Mouse (Mus musculus) CH12.LX (cell line): ENCODE data around the gene Aph1a. TPM values are rescaled to one million over a fixed set of nuclear protein-coding genes. Genes with fewer than 3 reads are reported as not detected.

Experiments used
- DNase-seq: peaks from one replicate; pipeline ENCODE4 v3.0.0-alpha.2; 2013; ENCODE audit errors: extremely low read depth
- H3K27ac ChIP-seq: 2 replicates; pipeline ENCODE4 v1.5.1; 2012; ENCODE audit warnings: low read depth, mild to moderate bottlenecking, control low read depth, moderate library complexity; ENCODE audit not compliant: insufficient read depth
- H3K27me3 ChIP-seq: replicated peaks from 2 replicates; pipeline ENCODE3; 2012; ENCODE audit warnings: inconsistent platforms
- H3K36me3 ChIP-seq, 2 experiments: replicated peaks in 1 of 2; 2 replicates each; pipeline versions ENCODE3 to v1.6.1; 2012; ENCODE audit warnings: inconsistent platforms in 1 of 2, low read length in 1 of 2, mild to moderate bottlenecking in 1 of 2, mixed read lengths in 1 of 2, moderate library complexity in 1 of 2; ENCODE audit not compliant: control insufficient read depth in 1 of 2, insufficient read depth in 1 of 2
- H3K4me1 ChIP-seq, 2 experiments: 2 replicates each; pipeline ENCODE4 v1.6.1; 2012; ENCODE audit warnings: inconsistent platforms in 1 of 2, moderate library complexity in 1 of 2; ENCODE audit not compliant: insufficient read depth in 2 of 2, control insufficient read depth in 1 of 2
- H3K4me2 ChIP-seq: 2 replicates; pipeline ENCODE4 v1.6.1; 2012; ENCODE audit warnings: low read depth, mild to moderate bottlenecking, control low read depth; ENCODE audit not compliant: poor library complexity, insufficient read depth, severe bottlenecking
- H3K4me3 ChIP-seq, 3 experiments: fragments of 150-350 bp in 1 of 3; sonication (generic) in 1 of 3; replicated peaks in 1 of 3; 2 replicates each; pipeline versions ENCODE3 to v1.5.1; 2011 to 2012; ENCODE audit warnings: low read depth in 2 of 3, low read length in 2 of 3, mild to moderate bottlenecking in 2 of 3, moderate library complexity in 2 of 3, control low read depth in 1 of 3, improper control_type of control experiment in 1 of 3, inconsistent platforms in 1 of 3, mixed read lengths in 1 of 3; ENCODE audit not compliant: poor library complexity in 1 of 3
- H3K79me2 ChIP-seq: replicated peaks from 2 replicates; pipeline ENCODE4 v1.6.1; 2012; ENCODE audit warnings: mild to moderate bottlenecking, moderate library complexity; ENCODE audit not compliant: control insufficient read depth, poor library complexity, insufficient read depth, severe bottlenecking; ENCODE audit errors: extremely low read depth
- H3K9ac ChIP-seq: 2 replicates; pipeline ENCODE4 v1.6.1; 2012; ENCODE audit warnings: low read depth, mild to moderate bottlenecking, control low read depth, moderate library complexity; ENCODE audit not compliant: insufficient read depth
- H3K9me3 ChIP-seq: replicated peaks from 2 replicates; pipeline ENCODE3; 2012; ENCODE audit warnings: low read length, inconsistent platforms, mixed read lengths
- CHD1 ChIP-seq: IDR thresholded peaks from 2 replicates; pipeline ENCODE4 v1.6.1; 2012; ENCODE audit warnings: low read depth, low read length, improper control_type of control experiment, inconsistent platforms
- CTCF ChIP-seq, 2 experiments: IDR thresholded peaks in 1 of 2; conservative IDR thresholded peaks in 1 of 2; 2 replicates each; pipeline ENCODE4 v1.5.1; 2011 to 2012; ENCODE audit warnings: low read depth in 2 of 2, low read length in 2 of 2, improper control_type of control experiment in 1 of 2, inconsistent platforms in 1 of 2, mild to moderate bottlenecking in 1 of 2, moderate library complexity in 1 of 2
- E2F4 ChIP-seq: IDR thresholded peaks from 2 replicates; pipeline ENCODE4 v1.6.1; 2011; ENCODE audit warnings: low read depth, low read length, improper control_type of control experiment; ENCODE audit not compliant: insufficient replicate concordance
- ELF1 ChIP-seq: IDR thresholded peaks from 2 replicates; pipeline ENCODE4 v1.6.1; 2014; ENCODE audit warnings: low read depth, mild to moderate bottlenecking, inconsistent platforms, low read length, improper control_type of control experiment
- EP300 ChIP-seq: IDR thresholded peaks from 2 replicates; pipeline ENCODE4 v1.6.1; 2011; ENCODE audit warnings: low read length, improper control_type of control experiment
- ETS1 ChIP-seq: conservative IDR thresholded peaks from 2 replicates; pipeline ENCODE4 v1.6.1; 2012; ENCODE audit warnings: low read depth, mild to moderate bottlenecking, inconsistent platforms, low read length, improper control_type of control experiment, moderate library complexity
- GABPA ChIP-seq: IDR thresholded peaks from 2 replicates; pipeline ENCODE4 v1.6.1; 2012; ENCODE audit warnings: low read depth, low read length, improper control_type of control experiment, inconsistent platforms; ENCODE audit not compliant: insufficient replicate concordance
- HCFC1 ChIP-seq: IDR thresholded peaks from 2 replicates; pipeline ENCODE4 v1.6.1; 2012; ENCODE audit warnings: low read depth, mild to moderate bottlenecking, inconsistent platforms, low read length, improper control_type of control experiment
- IRF4 ChIP-seq: IDR thresholded peaks from 2 replicates; pipeline ENCODE4 v1.6.1; 2014; ENCODE audit warnings: low read depth, mild to moderate bottlenecking, inconsistent platforms, low read length, improper control_type of control experiment
- JUN ChIP-seq: IDR thresholded peaks from 2 replicates; pipeline ENCODE4 v1.6.1; 2011; ENCODE audit warnings: low read depth, mild to moderate bottlenecking, low read length, improper control_type of control experiment, moderate library complexity; ENCODE audit not compliant: insufficient read depth
- KAT2A ChIP-seq: IDR thresholded peaks from 2 replicates; pipeline ENCODE4 v1.6.1; 2012; ENCODE audit warnings: low read length, improper control_type of control experiment, inconsistent platforms; ENCODE audit not compliant: insufficient replicate concordance
- MAFK ChIP-seq: IDR thresholded peaks from 2 replicates; pipeline ENCODE4 v1.6.1; 2011; ENCODE audit warnings: low read length, improper control_type of control experiment; ENCODE audit not compliant: insufficient replicate concordance
- MAZ ChIP-seq: IDR thresholded peaks from 2 replicates; pipeline ENCODE4 v1.6.1; 2012; ENCODE audit warnings: low read depth, mild to moderate bottlenecking, inconsistent platforms, low read length, improper control_type of control experiment, moderate library complexity
- MEF2A ChIP-seq: IDR thresholded peaks from 2 replicates; pipeline ENCODE4 v1.6.1; 2014; ENCODE audit warnings: low read depth, mild to moderate bottlenecking, inconsistent platforms, low read length, improper control_type of control experiment, borderline replicate concordance
- MXI1 ChIP-seq: IDR thresholded peaks from 2 replicates; pipeline ENCODE4 v1.6.1; 2011; ENCODE audit warnings: mild to moderate bottlenecking, low read depth, low read length, improper control_type of control experiment
- MYC ChIP-seq: IDR thresholded peaks from 2 replicates; pipeline ENCODE4 v1.6.1; 2011; ENCODE audit warnings: low read depth, mild to moderate bottlenecking, improper control_type of control experiment, low read length
- NELFE ChIP-seq: IDR thresholded peaks from 2 replicates; pipeline ENCODE4 v1.6.1; 2011; ENCODE audit warnings: low read depth, low read length, improper control_type of control experiment
- NRF1 ChIP-seq: IDR thresholded peaks from 2 replicates; pipeline ENCODE4 v1.6.1; 2014; ENCODE audit warnings: low read depth, mild to moderate bottlenecking, inconsistent platforms, low read length, improper control_type of control experiment, moderate library complexity
- PAX5 ChIP-seq: IDR thresholded peaks from 2 replicates; pipeline ENCODE4 v1.6.1; 2012; ENCODE audit warnings: low read length, inconsistent platforms, mixed read lengths
- POLR2A ChIP-seq: IDR thresholded peaks from 2 replicates; pipeline ENCODE4 v1.6.1; 2011; ENCODE audit warnings: low read depth, mild to moderate bottlenecking, improper control_type of control experiment, low read length
- POLR2AphosphoS2 ChIP-seq: IDR thresholded peaks from 2 replicates; pipeline ENCODE4 v1.6.1; 2011; ENCODE audit warnings: low read depth, low read length, improper control_type of control experiment
- RAD21 ChIP-seq: IDR thresholded peaks from 2 replicates; pipeline ENCODE4 v1.6.1; 2011; ENCODE audit warnings: low read depth, mild to moderate bottlenecking, low read length, improper control_type of control experiment, moderate library complexity
- RCOR1 ChIP-seq: conservative IDR thresholded peaks from 2 replicates; pipeline ENCODE4 v1.6.1; 2012; ENCODE audit warnings: low read depth, mild to moderate bottlenecking, inconsistent platforms, low read length, improper control_type of control experiment
- SMC3 ChIP-seq: IDR thresholded peaks from 2 replicates; pipeline ENCODE4 v1.6.1; 2011; ENCODE audit warnings: low read depth, low read length, improper control_type of control experiment
- UBTF ChIP-seq: IDR thresholded peaks from 2 replicates; pipeline ENCODE4 v1.6.1; 2012; ENCODE audit warnings: low read depth, mild to moderate bottlenecking, inconsistent platforms, low read length, improper control_type of control experiment, moderate library complexity
- USF2 ChIP-seq: conservative IDR thresholded peaks from 2 replicates; pipeline ENCODE4 v1.6.1; 2011; ENCODE audit warnings: low read depth, low read length, improper control_type of control experiment
- ZKSCAN1 ChIP-seq: IDR thresholded peaks from 2 replicates; pipeline ENCODE4 v1.6.1; 2012; ENCODE audit warnings: low read depth, inconsistent platforms, low read length, improper control_type of control experiment, borderline replicate concordance
- ZMIZ1 ChIP-seq: IDR thresholded peaks from 2 replicates; pipeline ENCODE4 v1.6.1; 2012; ENCODE audit warnings: low read depth, mild to moderate bottlenecking, inconsistent platforms, low read length, improper control_type of control experiment
- ZNF384 ChIP-seq: IDR thresholded peaks from 2 replicates; pipeline ENCODE4 v1.6.1; 2012; ENCODE audit warnings: low read depth, low read length, improper control_type of control experiment, inconsistent platforms
- dilution Hi-C: fragments of 300-500 bp; cut with MboI; formaldehyde crosslinking; loops from 2 replicates; pipeline ENCODE4 v1.14.3; 2020; ENCODE audit warnings: low sequenced_read_pairs; ENCODE audit not compliant: extremely low pct_unique_long_range_greater_than_20kb, extremely low pct_ligation_motif_present
- in situ Hi-C: fragments of 300-500 bp; cut with MboI; formaldehyde crosslinking; loops from 3 replicates; pipeline ENCODE4 v1.14.3; 2019; ENCODE audit warnings: low sequenced_read_pairs, low pct_ligation_motif_present, low pct_unique_long_range_greater_than_20kb, mixed read lengths
- polyA plus RNA-seq: library from polyadenylated mRNA; unstranded; fragments of >175 nt; gene quantifications from 2 replicates; pipeline ENCODE4 v1.2.1, GENCODE M21; 2012; ENCODE audit warnings: low read depth; ENCODE audit not compliant: insufficient read length
- total RNA-seq, 2 experiments: library from RNA; depleted of rRNA; stranded (reverse); fragments of 300-350 nt in 1 of 2; fragments of >200 nt in 1 of 2; gene quantifications; 2 replicates each; pipeline ENCODE4 v1.2.3; 2012 to 2014

The Aph1a gene
- total and polyA plus RNA-seq, 3 experiments: 46.6 to 69.4 (median 59.9) TPM

GRCm38 (mm10) chr3:95851317-95851716 is 42.5 kb upstream of the Aph1a start:
- Histone ChIP-seq H3K9me3 (no peaks in the 10 kb centered on the region), H3K36me3 (peaks cover 55 to 72% of the 10 kb centered on the region in 2 experiments), H3K4me2 (no peak overlapping the region), H3K27ac (no peak overlapping the region), H3K9ac (no peak overlapping the region), H3K79me2 (peaks cover 27% of the 10 kb centered on the region), H3K4me1 (peaks cover 0 to 13% of the 10 kb centered on the region in 2 experiments; a peak in 1 of 4 replicates), H3K27me3 (no peaks in the 10 kb centered on the region), H3K4me3 (no peak overlapping the region)
- TF ChIP-seq MEF2A: no peak
- no peak for TF ChIP-seq USF2
- no peak for TF ChIP-seq POLR2A
- no peak for TF ChIP-seq UBTF
- no peak for TF ChIP-seq PAX5
- no peak for TF ChIP-seq RCOR1
- no peak for TF ChIP-seq MYC
- TF ChIP-seq ZNF384: no peak
- no peak for TF ChIP-seq ZMIZ1
- no peak for TF ChIP-seq ETS1
- TF ChIP-seq MXI1: no peak
- no peak for TF ChIP-seq POLR2AphosphoS2
- dilution Hi-C loops: no loop called here
- no peak for DNase-seq
- in situ Hi-C loops: loop anchor here (10.0 kb wide), 1 partner anchor 203 kb away; the partner anchor contains the start of gene Vps45

- Histone ChIP-seq H3K9ac (peak within 1 kb of the TSS; percentile 80), H3K4me1 (peaks cover 0 to 13% of the 10 kb centered on the region in 2 experiments; a peak in 1 of 4 replicates)
- dilution Hi-C loops: no loop called here
- TF ChIP-seq MXI1 (peak; percentile 84), RAD21 (no peak), EP300 (no peak), KAT2A (peak; percentile 82; the same call in 1 of the 2 replicates), CHD1 (no peak), MAZ (peak; percentile 48; the same call in 1 of the 2 replicates), NELFE (peak; percentile 98), POLR2A (peak; percentile 98), MAFK (no peak), ZMIZ1 (peak; percentile 84), ZKSCAN1 (no peak), PAX5 (no peak), IRF4 (peak; percentile 60; the same call in 1 of the 2 replicates), MEF2A (peak; percentile 59; the same call in 1 of the 2 replicates), MYC (peak; percentile 97), SMC3 (no peak), HCFC1 (peak; percentile 89), UBTF (no peak), ELF1 (peak; percentile 92), GABPA (peak; percentile 7; the same call in 1 of the 2 replicates), ETS1 (peak; percentile 34; the same call in 1 of the 2 replicates), CTCF (conservative IDR thresholded peaks at IDR 0.05 in 1 of 2, IDR thresholded peaks at IDR 0.05 in 1 of 2; ENCODE audit: low read depth in 2 of 2, low read length in 2 of 2) (no peak), E2F4 (peak; percentile 80; the same call in 1 of the 2 replicates), ZNF384 (peak; percentile 83), JUN (no peak), NRF1 (peak; percentile 99)
Observed at GRCm38 (mm10) chr3:95855502-95856089, 38.2 kb upstream of the Aph1a start, which contains the start of gene Prpf3. Prpf3 (minus strand) TSS chr3:95855885.

More at GRCm38 (mm10) chr3:95855502-95856089, 38.2 kb upstream of the Aph1a start, which contains the start of gene Prpf3:
- Histone ChIP-seq H3K36me3 (peaks cover 23 to 37% of the 10 kb centered on the region in 2 experiments), H3K79me2 (peaks cover 26% of the 10 kb centered on the region), H3K4me3 (peak within 1 kb of the TSS; percentile 74 to 95 (median 78)), H3K27me3 (no peaks in the 10 kb centered on the region), H3K4me2 (peak within 1 kb of the TSS; percentile 61), H3K9me3 (no peaks in the 10 kb centered on the region), H3K27ac (peak within 1 kb of the TSS; percentile 48; the same call in 1 of the 2 replicates)
- peak; percentile 90 for DNase-seq
- in situ Hi-C loops: loop anchor here (10.0 kb wide), 1 partner anchor 199 kb away; the partner anchor contains the start of gene Vps45
